Mouse (Mus musculus) 3T3-L1 (cell line): ENCODE results near the gene Ticrr.
A peak's percentile ranks its signal among the peaks of the same experiment; 100 is the strongest.

Experiments used
- DNase-seq: peaks from one replicate; pipeline ENCODE4 v3.0.0-alpha.2; 2015; ENCODE audit warnings: low read depth, low spot score

Ticrr gene

DNA sequence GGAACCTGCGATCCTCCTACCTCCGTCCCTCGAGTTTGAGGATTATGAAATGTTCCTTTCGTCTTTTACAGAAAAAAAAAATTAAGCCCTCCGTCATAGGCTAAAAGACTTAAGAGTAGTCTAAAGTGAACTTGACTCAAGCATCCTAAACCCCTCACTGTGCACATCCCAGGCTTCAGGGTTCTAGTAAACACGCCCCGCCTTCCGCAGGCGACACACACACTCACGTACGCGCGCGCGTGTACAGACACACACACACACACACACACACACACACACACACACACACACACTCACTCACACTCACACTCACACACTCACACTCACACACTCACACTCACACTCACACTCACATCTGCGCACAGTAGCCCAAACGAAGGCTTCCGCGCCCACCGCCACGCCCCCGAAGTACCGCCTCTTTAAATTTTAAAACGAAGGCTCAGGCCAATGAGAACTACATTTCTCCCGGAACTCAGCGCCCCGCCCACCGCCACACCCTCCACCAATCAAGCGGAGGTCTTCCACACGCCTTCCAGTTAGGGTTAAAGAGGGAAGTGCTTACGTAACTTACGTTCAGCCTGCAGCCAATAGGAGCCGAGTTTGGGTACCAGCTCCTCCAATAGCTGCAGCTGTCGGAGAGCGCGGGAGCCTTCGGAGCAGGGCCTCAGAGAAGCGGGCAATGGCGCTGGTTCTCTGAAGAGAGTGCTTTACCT lies at the start of gene Ticrr:
TSS of gene Ticrr (plus strand) at position 619 of the 713 bp plus-strand sequence.
- peak; percentile 98 for DNase-seq

DNA sequence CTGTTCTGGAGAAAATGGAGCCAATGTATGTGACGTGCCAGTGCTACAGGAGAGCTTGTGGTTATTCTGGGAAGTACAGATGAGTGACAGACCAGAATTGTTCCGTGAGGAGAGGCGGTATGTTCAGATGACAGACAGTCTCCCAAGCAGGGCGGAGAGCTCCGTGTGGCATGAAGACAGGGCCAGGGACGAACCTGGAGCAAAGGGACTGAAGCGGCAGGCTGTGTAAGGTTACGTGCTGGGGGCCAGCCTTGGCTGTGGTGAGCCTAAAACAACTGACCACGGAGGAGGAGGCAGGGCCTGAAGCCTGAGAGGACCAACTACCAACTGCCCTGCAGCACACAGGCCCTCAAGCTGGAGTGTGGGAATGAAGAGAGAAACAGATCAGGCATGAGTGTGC lies 48.1 kb upstream of the Ticrr start:
- no peak for DNase-seq

DNA sequence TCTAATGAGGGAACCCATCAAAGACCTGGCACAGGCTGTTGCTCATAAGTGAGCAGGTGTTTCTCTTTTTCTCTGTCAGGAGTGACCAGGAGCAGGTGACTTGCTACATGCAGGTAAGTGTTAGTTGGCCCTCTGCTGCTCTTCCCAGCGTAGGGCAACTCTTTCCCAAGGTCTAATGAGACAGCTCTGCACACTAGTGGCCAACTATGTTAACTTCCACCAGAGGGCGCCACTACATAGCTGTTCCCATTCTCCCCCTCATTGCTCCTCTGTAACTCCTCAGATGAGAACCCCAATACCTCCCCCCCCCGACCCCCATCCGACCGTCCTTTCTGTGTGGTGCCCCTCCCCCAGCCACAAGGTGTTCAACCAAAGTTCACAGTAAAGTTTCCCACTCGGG lies 47.2 kb upstream of the Ticrr start:
- DNase-seq = peak; percentile 56

DNA sequence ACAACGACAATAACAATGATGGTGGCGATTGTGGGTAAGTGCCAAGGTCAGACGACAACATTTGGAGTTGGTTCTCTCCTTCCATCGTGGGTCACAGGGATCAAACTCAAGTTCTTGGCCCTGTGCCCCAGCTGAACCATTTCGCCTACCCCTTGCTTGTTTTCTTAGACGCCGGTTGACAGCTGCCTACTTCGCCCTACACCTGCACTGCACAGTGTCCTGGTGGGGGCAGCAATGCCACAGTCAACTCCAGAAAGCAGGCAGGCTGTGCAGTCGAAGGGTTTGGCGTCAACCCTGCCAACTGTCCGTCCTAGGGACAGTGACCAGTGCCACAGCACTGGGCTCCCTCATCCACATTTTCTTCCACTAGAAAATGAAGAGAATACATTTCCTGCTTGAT lies 46.7 kb upstream of the Ticrr start:
- DNase-seq = no peak

DNA sequence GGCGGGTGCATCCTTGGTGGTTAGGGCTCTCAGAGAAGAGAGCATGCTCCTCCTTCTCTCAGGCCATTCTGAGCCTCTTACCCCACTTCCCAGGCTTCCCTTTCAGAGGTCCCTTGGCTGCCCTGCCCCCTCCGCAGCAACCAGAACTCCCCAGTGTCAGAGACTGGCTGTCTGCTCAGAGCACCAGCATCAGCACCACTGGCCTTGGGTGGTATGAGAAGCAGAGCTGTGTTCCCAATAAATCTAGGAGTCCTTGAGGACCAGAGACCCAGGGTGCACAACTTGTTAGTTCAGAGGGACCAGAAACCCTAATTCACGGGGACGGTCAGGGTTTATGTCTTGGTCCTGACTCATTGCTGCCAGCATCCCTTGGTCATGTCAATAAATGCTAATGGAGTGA lies 45.0 kb upstream of the Ticrr start:
- DNase-seq = no peak

DNA sequence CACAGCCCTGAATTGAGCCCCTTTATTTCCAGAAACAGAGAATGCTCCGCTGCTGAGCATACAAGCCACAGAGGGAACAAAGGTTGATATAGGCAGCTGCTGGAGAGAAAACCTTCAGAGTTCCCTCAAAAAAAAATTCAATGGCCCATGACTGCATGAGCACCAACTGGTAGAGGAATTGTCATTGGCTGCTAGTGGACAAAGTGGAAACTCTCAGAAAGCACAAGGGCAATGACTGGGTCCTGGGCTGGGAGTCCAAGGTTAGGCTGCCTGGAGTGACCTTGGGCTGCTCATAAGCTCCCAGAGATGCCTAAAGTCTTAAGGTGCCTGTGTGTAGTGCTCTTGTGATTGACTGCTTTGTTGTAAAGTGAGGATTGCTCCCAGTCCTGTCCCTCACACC lies 44.1 kb upstream of the Ticrr start:
- DNase-seq = no peak

DNA sequence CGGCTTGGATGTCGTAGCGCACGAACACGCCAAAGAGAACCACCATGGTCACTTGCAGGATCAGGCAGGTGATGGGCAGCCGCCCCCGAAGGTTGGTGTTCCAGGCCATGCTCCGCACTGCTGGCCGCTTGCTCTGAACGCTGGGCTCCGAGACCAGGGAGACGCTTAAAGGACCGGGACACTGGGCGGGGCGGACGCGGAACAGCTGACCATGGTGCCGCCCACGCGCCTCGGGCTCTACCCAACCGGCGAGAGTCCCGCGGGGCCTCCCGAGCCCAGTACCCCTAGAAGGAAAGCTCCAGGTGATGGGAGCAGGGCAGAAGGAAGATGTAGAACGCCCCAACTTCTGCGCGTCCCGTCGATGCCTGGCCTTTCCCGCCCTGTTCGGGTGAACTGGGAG lies 42.6 kb upstream of the Ticrr start, which contains the start of gene Rhcg:
TSS of gene Rhcg (minus strand) at position 240 of the 400 bp plus-strand sequence.
- no peak for DNase-seq

DNA sequence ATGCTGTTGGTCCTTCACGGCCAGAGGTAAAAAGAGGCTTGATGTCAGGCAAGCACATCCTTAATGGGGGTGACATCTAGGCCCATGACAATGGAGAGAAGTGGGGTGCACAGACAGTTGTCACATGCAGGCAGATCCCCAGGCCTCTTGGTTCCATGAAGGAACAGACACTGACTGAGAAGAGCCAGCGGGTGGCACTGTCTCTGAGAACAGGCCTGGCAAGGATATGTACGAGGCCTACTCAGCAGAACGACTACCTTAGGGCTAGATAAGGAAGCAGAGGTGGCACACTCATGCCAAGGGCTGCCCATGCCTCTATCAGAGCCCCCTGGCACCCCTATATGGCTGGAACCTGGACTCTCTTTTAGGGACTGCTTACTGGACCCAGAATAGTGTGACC lies 40.5 kb upstream of the Ticrr start:
- DNase-seq = no peak

DNA sequence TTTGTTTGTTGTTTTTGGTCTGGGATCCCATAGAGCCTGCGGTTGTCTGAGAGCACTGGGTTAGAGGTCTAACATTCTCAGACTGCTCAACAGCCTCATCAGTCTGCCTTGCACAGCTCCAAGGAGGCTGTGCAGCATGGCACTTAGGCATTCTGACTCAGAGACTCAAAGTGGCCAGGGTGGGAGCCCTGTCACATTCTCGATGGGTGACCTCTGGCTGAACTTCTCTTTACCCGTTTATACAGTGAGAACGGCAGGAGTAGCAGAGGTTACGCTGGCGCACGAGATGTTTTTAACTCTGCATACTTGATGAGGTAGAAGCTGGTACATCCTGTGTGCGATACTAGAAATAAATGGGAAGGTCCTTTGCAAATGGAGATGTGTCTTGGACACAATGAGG lies 36.9 kb upstream of the Ticrr start:
- peak; percentile 3 for DNase-seq

DNA sequence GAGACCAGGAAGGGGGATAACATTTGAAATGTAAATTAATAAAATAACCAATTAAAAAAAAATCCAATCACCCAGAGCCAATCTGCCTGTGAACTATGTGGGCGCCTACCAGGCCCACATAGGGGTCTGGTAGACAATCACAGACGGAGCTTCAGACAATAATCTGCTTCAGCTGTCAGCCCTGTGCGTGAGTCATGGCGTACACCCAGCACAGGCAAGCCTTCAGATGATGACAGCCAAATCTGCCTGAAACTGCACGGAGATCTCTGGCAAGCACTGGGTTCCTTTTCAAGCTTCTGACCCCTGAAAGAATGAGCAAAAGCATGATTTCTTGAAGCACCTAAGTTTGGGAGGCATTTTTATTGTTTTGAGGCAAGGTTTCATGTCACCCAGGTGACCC lies 33.8 kb upstream of the Ticrr start:
- DNase-seq = peak; percentile 5

DNA sequence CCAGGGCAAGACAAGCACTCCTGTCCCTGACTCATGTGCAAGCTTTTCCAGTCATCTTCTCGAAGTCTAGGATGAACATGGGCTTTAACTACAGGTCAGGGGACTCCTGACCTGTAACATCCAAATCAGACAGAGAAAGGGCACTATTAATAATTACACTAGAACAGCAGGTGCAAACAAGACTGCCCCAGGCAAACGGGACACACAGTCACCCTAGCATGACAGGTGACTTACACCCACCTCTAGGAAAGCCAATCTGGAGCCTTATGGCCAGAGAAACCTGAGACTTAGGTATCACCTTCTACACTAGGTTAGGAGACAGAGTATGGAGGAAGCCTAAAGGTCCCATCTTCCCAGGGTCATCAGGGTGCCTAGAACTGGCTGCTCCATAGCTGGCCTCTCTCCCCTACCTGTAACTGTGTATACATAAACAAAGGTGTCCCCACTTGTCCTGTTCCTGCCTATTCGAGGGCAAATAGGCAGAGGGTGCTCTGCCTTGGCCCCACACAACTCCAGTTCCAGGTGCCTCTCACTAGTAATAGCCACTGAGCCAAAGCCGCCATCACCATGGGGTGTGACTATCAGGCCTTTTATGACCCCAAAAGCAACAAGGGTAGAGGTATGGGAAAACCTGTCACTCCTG lies 31.6 kb upstream of the Ticrr start:
- DNase-seq = no peak

DNA sequence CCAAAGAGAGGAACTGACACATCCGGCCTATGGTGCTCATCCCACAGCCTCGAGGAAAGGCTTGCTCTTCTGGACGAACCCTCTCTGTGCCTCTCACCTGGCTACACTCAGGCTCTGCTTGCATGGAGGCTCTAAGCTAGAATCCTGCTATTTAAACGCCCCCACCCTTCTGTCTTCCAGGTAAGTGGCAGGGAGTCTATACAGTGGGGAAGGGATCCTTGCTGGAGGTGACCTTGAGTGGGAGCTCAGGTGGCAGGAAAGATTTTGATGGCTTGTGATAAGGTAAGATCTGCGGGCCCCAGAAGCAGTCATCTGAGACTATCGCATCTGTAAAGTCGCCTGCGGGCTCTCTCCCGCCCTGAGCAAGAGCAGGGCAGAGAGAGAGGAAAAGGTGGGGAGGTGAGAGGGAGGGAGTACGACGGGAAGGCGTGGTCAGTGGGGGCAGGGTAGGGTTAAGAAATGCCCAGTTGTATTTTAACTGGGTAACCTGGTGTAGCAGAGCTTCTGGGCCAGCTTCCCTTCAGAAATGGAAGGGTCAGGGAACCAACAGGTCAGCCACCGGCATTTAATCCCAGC lies 28.1 kb upstream of the Ticrr start:
- no peak for DNase-seq

DNA sequence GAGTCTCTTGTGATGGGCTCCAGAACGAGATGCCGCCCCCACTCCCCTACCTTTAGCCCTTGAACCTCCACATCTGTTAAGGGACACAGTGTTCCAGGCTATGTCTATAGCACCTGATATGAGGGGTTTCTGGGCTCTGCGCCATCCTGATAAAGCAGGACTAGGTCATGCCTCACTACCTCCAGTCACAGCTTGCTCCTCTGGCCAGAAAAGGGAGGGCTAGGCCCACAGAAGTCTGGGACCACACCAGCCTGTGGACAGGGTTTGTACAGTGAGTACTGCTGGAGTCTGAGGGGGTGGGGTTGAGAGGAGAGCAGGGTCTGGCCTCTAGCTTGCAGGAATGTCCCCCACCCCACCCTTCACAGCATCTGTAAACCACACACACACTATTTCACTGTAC lies 12.8 kb upstream of the Ticrr start:
- DNase-seq = no peak

DNA sequence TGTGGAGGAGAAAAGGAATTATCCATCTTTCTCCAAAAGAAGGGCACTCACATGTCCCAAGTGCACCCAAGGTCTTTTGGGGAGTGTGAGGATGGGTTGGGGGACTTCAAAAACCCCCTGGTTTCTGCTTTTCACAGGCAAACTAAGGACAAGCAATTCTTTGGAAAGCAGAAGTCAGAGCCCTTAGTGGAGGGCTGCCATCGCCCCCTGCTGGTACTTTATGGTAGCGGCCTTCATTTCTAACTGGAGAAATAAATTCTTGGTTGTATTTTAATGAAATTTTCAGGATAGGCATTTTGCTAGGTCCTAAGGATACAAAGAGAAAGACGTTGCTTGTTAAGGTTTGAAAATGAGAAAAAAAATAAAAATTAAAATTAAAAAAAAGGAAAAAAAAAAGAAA lies 11.0 kb upstream of the Ticrr start:
- peak; percentile 69 for DNase-seq

DNA sequence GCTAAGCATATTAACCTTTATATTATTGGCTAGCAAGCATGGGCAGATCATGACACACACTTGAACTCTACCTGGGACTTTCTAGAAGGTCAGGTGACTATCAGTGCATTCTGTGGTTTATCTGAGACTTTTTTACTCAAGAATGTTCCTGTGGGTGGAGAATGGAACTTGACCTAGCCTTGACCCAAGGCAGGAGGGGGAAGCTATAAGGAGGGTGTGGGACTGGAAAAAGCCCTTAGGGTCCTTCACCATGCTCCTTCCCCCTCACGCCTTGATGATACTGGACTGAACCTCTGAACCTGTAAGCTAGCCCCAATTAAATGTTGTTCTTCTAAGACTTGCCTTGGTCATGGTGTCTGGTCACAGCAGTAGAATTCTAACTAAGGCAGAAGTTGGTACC lies 5.8 kb upstream of the Ticrr start:
- no peak for DNase-seq

DNA sequence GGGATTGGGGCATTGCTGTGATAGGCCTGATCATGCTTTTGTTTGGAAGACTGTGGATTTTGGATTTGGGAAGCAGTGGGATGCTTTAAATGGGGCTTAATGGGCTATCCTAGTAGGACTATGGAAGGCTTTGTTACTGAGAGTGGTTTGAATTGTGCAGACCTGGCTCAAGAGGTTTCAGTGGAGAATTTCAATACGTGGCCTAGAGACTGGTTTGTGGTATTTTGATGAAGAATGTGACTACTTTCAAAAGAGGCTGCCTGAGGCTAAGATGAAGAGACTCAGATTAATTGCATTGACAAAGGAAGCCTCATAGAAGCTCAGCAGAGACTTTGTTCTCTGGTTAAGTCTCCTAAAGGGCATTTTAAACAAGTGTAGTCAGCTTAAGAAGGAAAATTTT lies 5.4 kb upstream of the Ticrr start:
- no peak for DNase-seq

DNA sequence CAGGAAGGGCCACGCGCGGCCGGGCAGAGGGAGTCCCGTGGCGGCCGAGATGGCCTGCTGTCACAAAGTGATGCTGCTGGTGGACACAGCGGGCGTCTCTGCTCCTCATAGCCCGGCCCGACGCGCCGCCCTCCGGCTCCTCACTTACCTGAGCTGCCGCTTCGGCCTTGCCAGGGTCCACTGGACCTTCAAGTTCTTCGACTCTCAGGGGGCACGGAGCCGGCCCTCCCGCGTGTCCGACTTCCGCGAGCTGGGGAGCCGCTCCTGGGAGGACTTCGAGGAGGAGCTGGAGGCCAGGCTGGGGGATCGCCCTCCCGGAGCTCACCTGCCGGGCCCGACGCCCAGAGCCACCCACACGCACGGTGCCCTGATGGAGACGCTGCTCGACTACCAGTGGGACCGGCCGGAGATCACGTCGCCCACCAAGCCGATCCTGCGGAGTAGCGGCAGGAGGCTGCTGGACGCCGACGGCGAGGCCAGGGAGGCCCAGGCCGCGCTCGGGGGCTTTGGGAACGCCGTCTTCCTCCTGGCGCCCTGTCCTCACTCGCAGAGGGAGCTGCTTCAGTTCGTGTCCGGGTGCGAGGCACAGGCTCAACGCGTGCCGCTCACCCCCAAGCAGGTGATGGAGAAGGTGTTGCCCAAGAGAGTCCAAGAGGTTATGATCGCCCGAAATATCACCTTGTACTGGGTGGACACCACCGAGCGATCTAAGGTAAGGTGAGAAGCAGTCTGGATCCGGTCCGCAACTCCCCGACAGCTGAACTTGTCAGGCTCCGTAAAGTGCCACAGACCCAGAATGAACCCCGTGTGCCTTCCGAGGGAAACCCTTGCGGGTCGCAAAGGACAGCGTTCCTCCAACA lies 525 bp downstream of the Ticrr start:
- DNase-seq = peak; percentile 5

DNA sequence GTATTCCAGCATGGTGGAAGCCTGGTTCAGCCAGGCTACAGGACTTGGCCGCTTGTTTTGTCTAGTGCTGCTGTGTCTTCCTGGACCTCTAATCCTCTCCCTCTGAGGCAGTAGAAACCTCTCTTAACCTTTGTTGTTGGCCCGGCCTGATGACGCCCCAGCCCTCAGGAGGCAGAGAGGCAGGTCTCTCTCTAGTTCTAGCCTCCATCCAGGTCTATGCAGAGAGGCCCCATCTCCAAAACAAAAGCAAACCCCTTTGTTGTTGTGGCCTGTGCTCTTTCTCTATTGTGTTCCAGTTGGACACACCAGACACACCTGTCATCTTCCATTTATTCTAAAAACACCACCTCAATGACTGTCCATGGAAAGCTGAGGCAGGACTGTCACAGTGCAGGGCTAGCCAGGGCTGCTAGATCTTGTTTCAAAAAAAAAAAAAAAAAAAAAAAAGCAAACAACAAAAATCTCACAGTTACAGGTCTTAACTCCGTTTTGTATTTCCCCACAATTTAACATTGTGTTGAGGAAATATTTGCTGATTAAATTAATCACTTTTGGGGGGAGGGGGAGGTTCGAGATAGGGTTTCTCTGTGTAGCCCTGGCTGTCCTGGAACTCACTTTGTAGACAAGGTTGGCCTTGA lies 1.4 kb downstream of the Ticrr start:
- DNase-seq = peak; percentile 17

DNA sequence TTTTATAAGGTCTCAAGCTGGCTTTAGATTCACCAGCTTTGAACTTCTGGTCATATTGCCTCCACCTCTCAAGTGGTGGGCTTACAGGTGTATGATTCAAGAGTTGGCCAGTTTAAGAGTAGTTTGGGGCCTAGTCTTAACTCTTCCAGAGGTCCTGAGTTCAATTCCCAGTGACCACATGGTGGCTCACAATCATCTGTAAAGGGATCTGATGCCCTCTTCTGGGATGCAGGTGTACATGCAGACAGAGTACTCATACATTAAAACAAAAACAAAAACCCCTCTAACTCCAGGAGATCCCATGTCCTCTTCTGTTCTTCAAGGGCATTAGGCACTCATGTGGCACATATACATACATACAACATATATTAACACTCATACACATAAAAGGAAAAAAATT lies 6.7 kb downstream of the Ticrr start:
- DNase-seq = no peak

DNA sequence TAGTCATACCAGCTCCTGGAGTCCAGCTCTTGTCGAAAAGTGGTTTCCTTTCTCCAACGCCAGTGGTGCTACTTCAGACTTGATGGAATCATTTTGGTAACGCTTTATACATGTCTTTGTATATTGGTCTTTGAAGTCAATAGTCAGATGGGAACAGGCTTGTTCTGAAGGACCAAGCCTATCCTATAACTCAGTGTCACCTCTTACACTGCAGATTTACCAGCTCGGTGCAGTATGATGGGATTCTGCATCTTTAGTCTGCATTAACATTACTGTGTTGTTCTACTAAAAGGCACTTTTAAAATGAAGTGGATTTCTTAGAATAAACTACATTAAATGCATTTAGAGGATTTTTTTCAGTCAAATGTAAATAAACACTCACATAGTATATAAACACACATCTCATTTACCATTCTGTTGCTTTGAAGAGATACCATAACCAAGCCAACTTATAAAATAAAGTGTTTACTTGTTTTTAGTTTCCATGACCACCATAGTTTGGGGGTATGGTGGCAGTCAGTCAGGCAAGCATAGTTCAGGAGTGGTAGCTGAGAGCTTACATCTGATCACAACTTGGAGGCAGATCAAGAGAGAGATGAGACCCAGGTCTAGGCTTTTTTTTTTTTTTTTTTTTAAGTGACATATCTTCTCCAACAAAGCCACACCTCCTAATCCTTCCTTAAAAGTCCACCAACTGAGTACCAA lies 11.1 kb downstream of the Ticrr start:
- no peak for DNase-seq

DNA sequence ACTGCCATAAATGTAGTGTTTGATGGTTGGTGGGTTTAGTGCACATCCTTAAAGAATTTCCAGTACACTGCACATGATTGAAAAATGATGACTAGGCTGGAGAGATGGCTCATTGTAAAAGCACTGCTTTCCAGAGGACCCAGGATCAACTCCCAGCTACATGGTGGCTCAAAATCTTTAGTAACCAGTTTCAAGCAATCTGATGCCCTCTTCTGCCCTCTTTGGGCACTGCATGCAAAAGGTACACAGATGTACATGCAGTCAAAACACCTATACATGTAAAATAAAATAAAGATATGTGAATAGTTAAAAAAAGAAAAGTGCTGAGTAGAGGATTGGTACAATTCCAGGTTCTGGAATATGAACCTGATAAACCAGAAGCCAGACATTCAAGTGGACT lies 19.2 kb downstream of the Ticrr start:
- DNase-seq = peak; percentile 56
